Mouse (Mus musculus): Measurements from ENCODE around the gene Olfr1289. TPM values are rescaled to one million over a fixed set of nuclear protein-coding genes. Genes with fewer than 3 reads are reported as not detected.

Gene Olfr1289
- polyA plus RNA-seq (2014; fragmentation: Nextera tagmentation; extraction: Ambion mirVana): not detected in 2 replicates

- H3K36me3 ChIP-seq (ENCODE audit: control insufficient read depth, insufficient read depth, low read length): no peaks in the 10 kb centered on the region
- H3K4me2 ChIP-seq (ENCODE audit: low read depth): no peak within 1 kb of the TSS
- ATAC-seq (ENCODE audit: insufficient read depth, low FRiP score, low TSS enrichment) (no peak), DNase-seq (ENCODE audit: low spot score) (no peak)
- H3K27me3 ChIP-seq (ENCODE audit: control insufficient read depth, insufficient read depth, low read length): no peaks in the 10 kb centered on the region
- no peak within 1 kb of the TSS for H3K9ac ChIP-seq (ENCODE audit: low read length)
- no peak within 1 kb of the TSS for H3K27ac ChIP-seq (ENCODE audit: low read depth, low read length)
- H3K4me1 ChIP-seq (ENCODE audit: control insufficient read depth, insufficient read depth, low read length): no peaks in the 10 kb centered on the region
- H3K9me3 ChIP-seq (ENCODE audit: control insufficient read depth, low read length): no peaks in the 10 kb centered on the region
- no peak within 1 kb of the TSS for H3K4me3 ChIP-seq (ENCODE audit: low read depth, low read length)
- WGBS: 86% methylated on average over 1 of the region's 1 CpGs
Measured at GRCm38 (mm10) chr2:111480519-111480918, at the start of gene Olfr1289. Gene Olfr1289 (plus strand): TSS chr2:111480819.

DNA sequence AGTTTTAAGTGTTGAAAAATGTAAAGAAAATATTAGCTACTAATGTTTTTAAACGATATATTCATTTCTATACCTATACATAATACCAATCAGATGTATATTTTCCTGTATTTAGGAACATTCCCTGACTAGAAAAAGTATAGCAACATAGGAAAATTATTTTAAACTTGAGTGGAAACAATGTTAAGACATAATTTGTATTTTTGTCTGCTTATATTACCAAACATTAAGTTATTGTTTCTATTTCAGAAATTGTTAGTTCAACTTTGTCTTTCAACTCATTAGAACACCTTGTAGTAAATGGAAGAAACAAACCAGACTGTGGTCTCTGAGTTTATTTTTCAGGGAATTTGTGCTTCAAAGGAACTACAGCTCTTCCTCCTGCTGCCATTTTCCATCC is 31.8 kb upstream of the Olfr1289 start, which contains the start of gene Olfr1287:
Olfr1287 (plus strand) TSS at position 301 of the 400 bp plus-strand sequence.
- H3K36me3 ChIP-seq (ENCODE audit: control insufficient read depth, insufficient read depth, low read length): no peaks in the 10 kb centered on the region
- H3K4me1 ChIP-seq (ENCODE audit: control insufficient read depth, insufficient read depth, low read length): no peaks in the 10 kb centered on the region
- DNase-seq (ENCODE audit: low spot score): no peak
- H3K9ac ChIP-seq (ENCODE audit: low read length): no peak within 1 kb of the TSS
- ATAC-seq (ENCODE audit: insufficient read depth, low FRiP score, low TSS enrichment): no peak
- no peak within 1 kb of the TSS for H3K4me3 ChIP-seq (ENCODE audit: low read depth, low read length)
- WGBS: 72% methylated on average over 1 of the region's 1 CpGs
- no peak within 1 kb of the TSS for H3K4me2 ChIP-seq (ENCODE audit: low read depth)
- no peak within 1 kb of the TSS for H3K27ac ChIP-seq (ENCODE audit: low read depth, low read length)
- H3K9me3 ChIP-seq (ENCODE audit: control insufficient read depth, low read length): no peaks in the 10 kb centered on the region
- H3K27me3 ChIP-seq (ENCODE audit: control insufficient read depth, insufficient read depth, low read length): no peaks in the 10 kb centered on the region

GRCm38 (mm10) chr2:111473801-111474200 is 6.8 kb upstream of the Olfr1289 start, which contains the start of gene Olfr1288:
Gene Olfr1288 (plus strand): TSS chr2:111474101.
- DNase-seq (ENCODE audit: low spot score): no peak
- Histone ChIP-seq H3K4me1 (ENCODE audit: control insufficient read depth, insufficient read depth, low read length) (no peaks in the 10 kb centered on the region), H3K27me3 (ENCODE audit: control insufficient read depth, insufficient read depth, low read length) (no peaks in the 10 kb centered on the region), H3K9me3 (ENCODE audit: control insufficient read depth, low read length) (no peaks in the 10 kb centered on the region), H3K4me3 (ENCODE audit: low read depth, low read length) (no peak within 1 kb of the TSS), H3K9ac (ENCODE audit: low read length) (no peak within 1 kb of the TSS), H3K36me3 (ENCODE audit: control insufficient read depth, insufficient read depth, low read length) (no peaks in the 10 kb centered on the region), H3K27ac (ENCODE audit: low read depth, low read length) (no peak within 1 kb of the TSS), H3K4me2 (ENCODE audit: low read depth) (no peak within 1 kb of the TSS)
- 98% methylated on average over 1 of the region's 1 CpGs for WGBS
- no peak for ATAC-seq (ENCODE audit: insufficient read depth, low FRiP score, low TSS enrichment)

DNA sequence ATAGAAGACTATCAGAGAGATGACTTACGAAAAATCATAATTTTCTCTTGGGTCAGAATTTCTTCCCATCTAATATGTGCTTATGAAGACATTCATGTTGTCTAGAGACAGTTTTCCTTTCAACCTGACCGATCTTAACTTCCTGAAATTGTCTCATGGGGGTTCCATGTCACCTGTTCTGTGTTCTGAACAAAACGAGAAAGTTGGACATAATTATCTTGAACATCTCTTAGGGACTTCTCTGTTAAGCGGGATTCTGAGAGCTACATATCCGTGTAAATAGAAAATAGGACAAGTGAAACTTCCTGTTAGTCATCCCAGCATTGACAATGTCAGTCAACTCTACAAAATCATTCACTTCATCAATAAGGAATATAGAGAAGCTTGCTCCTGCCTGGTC is 13.1 kb downstream of the Olfr1289 start, which contains the start of gene Olfr1290:
Olfr1290 (minus strand) TSS at position 101 of the 400 bp plus-strand sequence.
- ATAC-seq (ENCODE audit: insufficient read depth, low FRiP score, low TSS enrichment): no peak
- H3K27ac ChIP-seq (ENCODE audit: low read depth, low read length): no peak within 1 kb of the TSS
- H3K4me2 ChIP-seq (ENCODE audit: low read depth): no peak within 1 kb of the TSS
- no peak within 1 kb of the TSS for H3K9ac ChIP-seq (ENCODE audit: low read length)
- 83% methylated on average over 5 of the region's 5 CpGs for WGBS
- no peak within 1 kb of the TSS for H3K4me3 ChIP-seq (ENCODE audit: low read depth, low read length)
- H3K27me3 ChIP-seq (ENCODE audit: control insufficient read depth, insufficient read depth, low read length): no peaks in the 10 kb centered on the region
- H3K36me3 ChIP-seq (ENCODE audit: control insufficient read depth, insufficient read depth, low read length): no peaks in the 10 kb centered on the region
- no peak for DNase-seq (ENCODE audit: low spot score)
- H3K4me1 ChIP-seq (ENCODE audit: control insufficient read depth, insufficient read depth, low read length): no peaks in the 10 kb centered on the region
- H3K9me3 ChIP-seq (ENCODE audit: control insufficient read depth, low read length): no peaks in the 10 kb centered on the region

GRCm38 (mm10) chr2:111496880-111497279 is 16.3 kb downstream of the Olfr1289 start, which contains the start of gene Olfr1291-ps1:
Gene Olfr1291-ps1 (plus strand): TSS chr2:111497180.
- Histone ChIP-seq H3K36me3 (ENCODE audit: control insufficient read depth, insufficient read depth, low read length) (no peaks in the 10 kb centered on the region), H3K4me2 (ENCODE audit: low read depth) (no peak within 1 kb of the TSS), H3K4me1 (ENCODE audit: control insufficient read depth, insufficient read depth, low read length) (no peaks in the 10 kb centered on the region), H3K27me3 (ENCODE audit: control insufficient read depth, insufficient read depth, low read length) (no peaks in the 10 kb centered on the region), H3K9me3 (ENCODE audit: control insufficient read depth, low read length) (no peaks in the 10 kb centered on the region), H3K27ac (ENCODE audit: low read depth, low read length) (no peak within 1 kb of the TSS), H3K4me3 (ENCODE audit: low read depth, low read length) (no peak within 1 kb of the TSS), H3K9ac (ENCODE audit: low read length) (no peak within 1 kb of the TSS)
- WGBS: 91% methylated on average over 3 of the region's 3 CpGs
- DNase-seq (ENCODE audit: low spot score): no peak
- no peak for ATAC-seq (ENCODE audit: insufficient read depth, low FRiP score, low TSS enrichment)

DNA sequence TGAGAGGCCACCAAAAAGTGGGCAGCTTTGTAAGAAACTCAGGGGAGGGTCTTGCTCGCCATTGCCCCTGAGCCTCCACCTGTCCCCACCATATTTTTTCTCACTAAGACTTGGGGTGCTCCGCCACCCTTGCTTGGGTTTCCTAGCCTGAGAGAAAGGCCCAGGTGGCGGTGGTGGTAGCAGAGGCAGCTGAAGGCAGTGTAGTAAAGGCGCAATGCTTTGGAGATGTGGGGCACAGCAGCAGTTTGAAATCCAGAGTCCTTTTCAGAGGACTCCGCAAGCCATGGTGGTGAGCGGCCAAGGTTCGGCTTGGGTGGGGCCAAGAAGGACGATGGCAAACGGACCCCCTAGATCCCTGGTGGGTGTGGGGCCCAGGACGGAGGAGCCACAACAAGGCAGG is 36.8 kb downstream of the Olfr1289 start:
- no peak overlapping the region for H3K4me2 ChIP-seq (ENCODE audit: low read depth)
- H3K9me3 ChIP-seq (ENCODE audit: control insufficient read depth, low read length): no peaks in the 10 kb centered on the region
- H3K9ac ChIP-seq (ENCODE audit: low read length): no peak overlapping the region
- DNase-seq (ENCODE audit: low spot score): no peak
- H3K27me3 ChIP-seq (ENCODE audit: control insufficient read depth, insufficient read depth, low read length): no peaks in the 10 kb centered on the region
- H3K27ac ChIP-seq (ENCODE audit: low read depth, low read length): no peak overlapping the region
- no peaks in the 10 kb centered on the region for H3K36me3 ChIP-seq (ENCODE audit: control insufficient read depth, insufficient read depth, low read length)
- 89% methylated on average over 10 of the region's 10 CpGs for WGBS
- ATAC-seq (ENCODE audit: insufficient read depth, low FRiP score, low TSS enrichment): no peak
- no peaks in the 10 kb centered on the region for H3K4me1 ChIP-seq (ENCODE audit: control insufficient read depth, insufficient read depth, low read length)
- H3K4me3 ChIP-seq (ENCODE audit: low read depth, low read length): no peak overlapping the region

DNA sequence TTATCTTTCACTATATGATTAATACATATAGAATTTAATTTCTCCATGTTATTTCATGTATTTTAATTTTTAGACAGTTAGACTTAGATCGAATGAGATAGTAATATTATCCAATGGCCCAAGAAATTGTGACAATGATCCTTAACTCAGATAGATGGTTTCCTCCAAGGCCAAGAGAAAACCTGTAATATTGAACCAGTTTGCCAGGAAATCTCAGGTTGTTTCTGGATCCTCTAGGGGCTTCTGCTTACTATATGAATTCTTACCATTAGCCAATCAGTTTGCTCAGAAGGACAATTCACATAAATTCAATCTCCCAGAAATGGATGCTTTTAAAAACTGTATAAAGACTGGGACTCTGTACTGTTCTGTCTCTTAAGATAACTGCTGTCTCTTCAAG is 44.3 kb downstream of the Olfr1289 start, which contains the start of gene Olfr1293-ps:
Olfr1293-ps (plus strand) TSS at position 301 of the 400 bp plus-strand sequence.
- Histone ChIP-seq H3K4me3 (ENCODE audit: low read depth, low read length) (no peak within 1 kb of the TSS), H3K4me1 (ENCODE audit: control insufficient read depth, insufficient read depth, low read length) (no peaks in the 10 kb centered on the region), H3K9ac (ENCODE audit: low read length) (no peak within 1 kb of the TSS), H3K27me3 (ENCODE audit: control insufficient read depth, insufficient read depth, low read length) (no peaks in the 10 kb centered on the region), H3K36me3 (ENCODE audit: control insufficient read depth, insufficient read depth, low read length) (no peaks in the 10 kb centered on the region), H3K4me2 (ENCODE audit: low read depth) (no peak within 1 kb of the TSS), H3K27ac (ENCODE audit: low read depth, low read length) (no peak within 1 kb of the TSS), H3K9me3 (ENCODE audit: control insufficient read depth, low read length) (no peaks in the 10 kb centered on the region)
- 82% methylated on average over 1 of the region's 1 CpGs for WGBS
- DNase-seq (ENCODE audit: low spot score): no peak
- no peak for ATAC-seq (ENCODE audit: insufficient read depth, low FRiP score, low TSS enrichment)

Other genes starting within 250 kb of the Olfr1289 start
- not detected in 2 replicates for gene Olfr1275, start 245.5 kb upstream of the Olfr1289 start, polyA plus RNA-seq (2014; fragmentation: Nextera tagmentation; extraction: Ambion mirVana)
- not detected in 2 replicates for gene Olfr1276, start 226.3 kb upstream of the Olfr1289 start, polyA plus RNA-seq (2014; fragmentation: Nextera tagmentation; extraction: Ambion mirVana)
- not detected in 2 replicates for gene Olfr1277, start 206.7 kb upstream of the Olfr1289 start, polyA plus RNA-seq (2014; fragmentation: Nextera tagmentation; extraction: Ambion mirVana)
- not detected in 2 replicates for gene Olfr1278, start 190.7 kb upstream of the Olfr1289 start, polyA plus RNA-seq (2014; fragmentation: Nextera tagmentation; extraction: Ambion mirVana)
- gene Olfr1279, start 180.2 kb upstream of the Olfr1289 start, polyA plus RNA-seq (2014; fragmentation: Nextera tagmentation; extraction: Ambion mirVana): not detected in 2 replicates
- gene Olfr1280, start 166.8 kb upstream of the Olfr1289 start, polyA plus RNA-seq (2014; fragmentation: Nextera tagmentation; extraction: Ambion mirVana): not detected in 2 replicates
- not detected in 2 replicates for gene Olfr1281, start 154.3 kb upstream of the Olfr1289 start, polyA plus RNA-seq (2014; fragmentation: Nextera tagmentation; extraction: Ambion mirVana)
- gene Olfr1282, start 144.7 kb upstream of the Olfr1289 start, polyA plus RNA-seq (2014; fragmentation: Nextera tagmentation; extraction: Ambion mirVana): not detected in 2 replicates
- gene Olfr1283, start 114.0 kb upstream of the Olfr1289 start, polyA plus RNA-seq (2014; fragmentation: Nextera tagmentation; extraction: Ambion mirVana): not detected in 2 replicates
- not detected in 2 replicates for gene Olfr1284, start 105.3 kb upstream of the Olfr1289 start, polyA plus RNA-seq (2014; fragmentation: Nextera tagmentation; extraction: Ambion mirVana)
- gene Olfr1286, start 57.7 kb upstream of the Olfr1289 start, polyA plus RNA-seq (2014; fragmentation: Nextera tagmentation; extraction: Ambion mirVana): not detected in 2 replicates
- not detected in 2 replicates for gene Olfr1287, start 31.7 kb upstream of the Olfr1289 start, polyA plus RNA-seq (2014; fragmentation: Nextera tagmentation; extraction: Ambion mirVana)
- not detected in 2 replicates for gene Olfr1288, start 6.7 kb upstream of the Olfr1289 start, polyA plus RNA-seq (2014; fragmentation: Nextera tagmentation; extraction: Ambion mirVana)
- gene Olfr1290, start 13.0 kb downstream of the Olfr1289 start, polyA plus RNA-seq (2014; fragmentation: Nextera tagmentation; extraction: Ambion mirVana): not detected in 2 replicates
- not detected in 2 replicates for gene Olfr1291-ps1, start 16.4 kb downstream of the Olfr1289 start, polyA plus RNA-seq (2014; fragmentation: Nextera tagmentation; extraction: Ambion mirVana)
- not detected in 2 replicates for gene Olfr1293-ps, start 44.4 kb downstream of the Olfr1289 start, polyA plus RNA-seq (2014; fragmentation: Nextera tagmentation; extraction: Ambion mirVana)
- gene Olfr1294, start 59.5 kb downstream of the Olfr1289 start, polyA plus RNA-seq (2014; fragmentation: Nextera tagmentation; extraction: Ambion mirVana): not detected in 2 replicates
- gene Olfr1295, start 88.9 kb downstream of the Olfr1289 start, polyA plus RNA-seq (2014; fragmentation: Nextera tagmentation; extraction: Ambion mirVana): not detected in 2 replicates
- not detected in 2 replicates for gene Olfr1297, start 145.7 kb downstream of the Olfr1289 start, polyA plus RNA-seq (2014; fragmentation: Nextera tagmentation; extraction: Ambion mirVana)
- gene Olfr1298, start 168.4 kb downstream of the Olfr1289 start, polyA plus RNA-seq (2014; fragmentation: Nextera tagmentation; extraction: Ambion mirVana): not detected in 2 replicates
- gene Olfr1299, start 180.6 kb downstream of the Olfr1289 start, polyA plus RNA-seq (2014; fragmentation: Nextera tagmentation; extraction: Ambion mirVana): not detected in 2 replicates

Measured in neural tube, embryonic 11.5 days (tissue).